Mouse (Mus musculus) heart, embryonic 14.5 days (tissue): ENCODE data around the gene Daam1. TPM values are rescaled to one million over a fixed set of nuclear protein-coding genes. Genes with fewer than 3 reads are reported as not detected.
"Not testable (repeated sequence)": the region's sequence is repeated elsewhere in the genome, so short reads cannot be mapped to it uniquely, and the experiment has no call there.

Experiments
- ATAC-seq: fragments of 200-750 bp; cut with Nextera tagmentation; 2 replicates; pipeline ENCODE4 v1.8.0; 2017; ENCODE audit warnings: low read depth, moderate TSS enrichment; ENCODE audit not compliant: insufficient number of reproducible peaks, insufficient read depth, low FRiP score
- H3K27ac ChIP-seq, 2 experiments: fragments of 200-500 bp in 1 of 2; fragments of 300-500 bp in 1 of 2; sonication (generic) in 1 of 2; replicated peaks in 1 of 2; 2 replicates each; pipeline ENCODE4 v1.5.1; 2012 to 2014; ENCODE audit warnings: low read depth in 2 of 2, low read length in 2 of 2, control low read depth in 1 of 2, mild to moderate bottlenecking in 1 of 2, mixed read lengths in 1 of 2; ENCODE audit not compliant: control insufficient read depth in 1 of 2, insufficient read depth in 1 of 2
- H3K27me3 ChIP-seq: fragments of 300-500 bp; sonication (generic); 2 replicates; pipeline ENCODE4 v1.6.1; 2014; ENCODE audit warnings: mild to moderate bottlenecking, low read length, control low read depth; ENCODE audit not compliant: control insufficient read depth, insufficient read depth
- H3K36me3 ChIP-seq: fragments of 300-500 bp; sonication (generic); 2 replicates; pipeline ENCODE4 v1.6.1; 2014; ENCODE audit warnings: mild to moderate bottlenecking, control low read depth, low read length, mixed read lengths; ENCODE audit not compliant: control insufficient read depth, insufficient read depth
- H3K4me1 ChIP-seq, 2 experiments: fragments of 200-500 bp in 1 of 2; fragments of 300-500 bp in 1 of 2; sonication (generic) in 1 of 2; 2 replicates each; pipeline ENCODE4 v1.6.1; 2012 to 2014; ENCODE audit warnings: low read length in 2 of 2, control low read depth in 1 of 2, mixed read lengths in 1 of 2; ENCODE audit not compliant: control insufficient read depth in 2 of 2, insufficient read depth in 2 of 2
- H3K4me2 ChIP-seq: fragments of 300-500 bp; sonication (generic); 2 replicates; pipeline ENCODE4 v1.6.1; 2014; ENCODE audit warnings: mild to moderate bottlenecking, low read length
- H3K4me3 ChIP-seq, 2 experiments: fragments of 200-500 bp in 1 of 2; fragments of 300-500 bp in 1 of 2; sonication (generic) in 1 of 2; 2 replicates each; pipeline ENCODE4 v1.5.1; 2012 to 2014; ENCODE audit warnings: low read length in 2 of 2, mild to moderate bottlenecking in 2 of 2, control low read depth in 1 of 2, low read depth in 1 of 2, moderate library complexity in 1 of 2; ENCODE audit not compliant: control insufficient read depth in 1 of 2, insufficient read depth in 1 of 2
- H3K9ac ChIP-seq: fragments of 300-500 bp; sonication (generic); 2 replicates; pipeline ENCODE4 v1.6.1; 2014; ENCODE audit warnings: mild to moderate bottlenecking, low read length
- H3K9me3 ChIP-seq: fragments of 300-500 bp; sonication (generic); 2 replicates; pipeline ENCODE4 v1.6.1; 2016; ENCODE audit warnings: low read length, control low read depth; ENCODE audit not compliant: control insufficient read depth
- WGBS: fragments of 180-500 bp; shearing (Covaris S2); extraction: QIAGEN DNeasy Blood & Tissue Kit; methylation state at CpG from one replicate; pipeline ENCODE4 v1.1.7; 2014; 5-methylcytosine and 5-hydroxymethylcytosine counted together
- polyA plus RNA-seq: library from polyadenylated mRNA; unstranded; fragments of >200 nt; fragmentation: Nextera tagmentation; extraction: Ambion mirVana; gene quantifications from 2 replicates; pipeline ENCODE4 v1.2.1, GENCODE M21; 2014

Gene Daam1
- polyA plus RNA-seq, 1 experiment from 2014 or later, result 33.3 TPM

DNA sequence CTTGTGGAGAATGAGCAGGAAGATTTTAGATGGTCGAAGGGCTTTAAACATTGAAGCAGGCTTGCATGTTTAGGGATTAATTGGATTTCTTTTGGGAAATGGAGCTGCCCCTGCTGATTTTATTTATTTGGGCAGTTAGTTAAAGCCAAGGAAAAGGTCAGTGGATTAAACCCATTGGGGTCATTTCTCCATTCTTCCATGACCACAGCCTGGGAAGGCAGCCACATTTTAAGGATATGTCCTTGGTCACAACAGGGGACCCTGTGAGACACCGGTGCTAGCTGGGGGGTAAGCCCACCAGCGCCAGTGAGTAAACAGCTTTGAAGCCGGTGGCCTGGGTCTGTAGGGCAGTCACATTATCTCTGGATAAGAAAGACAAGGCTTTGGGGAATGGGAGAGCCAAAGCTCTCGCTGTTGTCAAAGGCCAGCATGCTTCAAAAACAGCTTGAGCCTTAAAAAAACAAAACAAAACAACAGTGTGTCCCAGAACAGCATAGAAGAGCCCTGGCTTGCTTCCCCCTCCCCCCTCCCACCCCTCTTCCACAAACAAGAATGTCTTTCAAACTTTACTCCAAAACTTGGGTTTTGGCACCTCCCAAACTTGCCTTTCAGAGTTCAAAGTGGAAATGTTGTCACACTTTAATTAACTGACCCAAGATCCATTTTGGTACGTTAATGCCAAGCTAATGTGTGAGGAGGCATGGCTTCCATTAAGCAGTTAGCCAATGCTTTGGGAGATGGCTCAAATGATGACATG is 9.7 kb downstream of the Daam1 start:
- WGBS, result 29% methylated on average over 6 of the region's 6 CpGs
- H3K4me1 ChIP-seq, result peaks cover 43 to 90% of the 10 kb centered on the region in 2 experiments
- ATAC-seq, result no peak

DNA sequence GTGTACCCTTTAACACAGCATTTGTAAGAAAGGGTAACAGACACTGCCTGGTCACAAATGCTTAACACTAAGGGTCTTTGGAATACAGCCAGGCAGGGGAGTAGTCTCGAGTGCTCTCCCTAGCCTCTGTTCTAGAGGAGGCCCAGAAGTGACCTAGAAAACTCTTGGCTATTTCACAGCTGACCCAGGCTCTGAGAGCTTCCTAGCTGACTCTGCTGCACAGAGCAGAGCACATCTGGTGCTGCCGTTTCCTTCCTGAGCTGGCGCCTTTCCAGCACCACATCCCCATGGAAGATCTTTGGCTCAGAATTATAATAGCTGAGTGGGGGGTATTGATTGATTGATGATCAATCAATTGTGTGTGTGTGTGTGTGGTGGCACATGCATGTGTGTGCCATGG is 11.1 kb downstream of the Daam1 start:
- Histone ChIP-seq H3K27me3 (no peaks in the 10 kb centered on the region), H3K27ac (peak overlapping the region; percentile 3 to 31; a peak in 3 of 4 replicates), H3K4me2 (no peak overlapping the region), H3K4me1 (peaks cover 41 to 77% of the 10 kb centered on the region in 2 experiments), H3K9me3 (no peaks in the 10 kb centered on the region), H3K9ac (no peak overlapping the region; the same call in 1 of the 2 replicates), H3K4me3 (no peak overlapping the region), H3K36me3 (peaks cover 9% of the 10 kb centered on the region; the same call in 1 of the 2 replicates)
- WGBS, result 18% methylated on average over 3 of the region's 3 CpGs
- ATAC-seq, result no peak

More for the DNA sequence above, 9.7 kb downstream of the Daam1 start:
- H3K27ac ChIP-seq, result peak overlapping the region in 1 of 2 experiments; percentile 31; a peak in 1 of 4 replicates
- H3K9me3 ChIP-seq, result no peaks in the 10 kb centered on the region
- no peaks in the 10 kb centered on the region for H3K27me3 ChIP-seq
- H3K36me3 ChIP-seq, result peaks cover 9% of the 10 kb centered on the region; the same call in 1 of the 2 replicates
- no peak overlapping the region for H3K9ac ChIP-seq
- H3K4me3 ChIP-seq, result no peak overlapping the region
- H3K4me2 ChIP-seq, result no peak overlapping the region

DNA sequence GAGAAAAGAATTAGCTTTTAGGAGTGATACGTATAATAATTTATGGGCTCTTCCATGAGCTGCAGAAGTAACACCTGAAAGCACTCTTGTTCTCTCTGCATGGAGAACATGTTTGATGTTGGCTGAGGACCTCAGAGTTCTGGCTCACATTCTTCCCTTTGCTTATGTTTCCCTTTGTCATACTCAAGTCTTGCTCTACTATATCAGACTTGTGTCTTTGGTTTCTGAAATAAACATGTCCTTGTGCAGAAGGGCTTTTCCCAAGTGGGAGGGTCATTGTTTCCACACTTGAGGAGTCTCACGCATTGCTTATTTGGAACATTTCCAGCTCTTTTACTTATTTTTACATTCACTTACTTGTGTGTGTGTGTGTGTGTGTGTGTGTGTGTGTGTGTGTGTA is 11.7 kb downstream of the Daam1 start:
- Histone ChIP-seq H3K9me3 (no peaks in the 10 kb centered on the region), H3K4me3 (no peak overlapping the region), H3K27me3 (no peaks in the 10 kb centered on the region), H3K4me1 (peaks cover 39 to 75% of the 10 kb centered on the region in 2 experiments), H3K4me2 (no peak overlapping the region), H3K9ac (no peak overlapping the region), H3K27ac (peak overlapping the region in 1 of 2 experiments; percentile 31; a peak in 2 of 4 replicates), H3K36me3 (peaks cover 5% of the 10 kb centered on the region; the same call in 1 of the 2 replicates)
- no peak for ATAC-seq
- WGBS, result 66% methylated on average over 2 of the region's 2 CpGs

DNA sequence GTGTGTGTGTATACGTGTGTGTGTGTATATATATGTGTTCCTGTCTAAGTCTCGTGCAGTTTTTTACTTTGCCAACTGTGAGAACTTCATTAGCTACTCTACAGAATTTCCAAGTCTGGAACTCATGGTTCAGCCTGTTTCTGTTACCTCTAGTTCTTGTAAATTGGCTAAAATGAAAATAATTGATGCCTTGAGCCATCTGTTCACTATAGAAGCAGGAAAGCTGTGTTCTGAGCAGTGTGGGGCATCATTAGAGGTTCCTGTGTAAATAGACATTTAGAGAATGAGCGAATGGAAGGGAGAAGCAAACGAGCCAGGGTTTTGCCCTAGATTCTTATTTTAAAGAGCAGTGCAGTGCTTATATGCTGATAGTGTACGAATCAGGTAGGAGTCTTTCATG is 14.6 kb downstream of the Daam1 start:
- Histone ChIP-seq H3K4me3 (no peak overlapping the region), H3K9me3 (no peaks in the 10 kb centered on the region), H3K4me2 (no peak overlapping the region), H3K27ac (no peak overlapping the region), H3K27me3 (no peaks in the 10 kb centered on the region), H3K4me1 (peaks cover 27 to 70% of the 10 kb centered on the region in 2 experiments), H3K9ac (no peak overlapping the region), H3K36me3 (peaks cover 3% of the 10 kb centered on the region; the same call in 1 of the 2 replicates)
- ATAC-seq, result no peak
- 87% methylated on average over 5 of the region's 5 CpGs for WGBS

DNA sequence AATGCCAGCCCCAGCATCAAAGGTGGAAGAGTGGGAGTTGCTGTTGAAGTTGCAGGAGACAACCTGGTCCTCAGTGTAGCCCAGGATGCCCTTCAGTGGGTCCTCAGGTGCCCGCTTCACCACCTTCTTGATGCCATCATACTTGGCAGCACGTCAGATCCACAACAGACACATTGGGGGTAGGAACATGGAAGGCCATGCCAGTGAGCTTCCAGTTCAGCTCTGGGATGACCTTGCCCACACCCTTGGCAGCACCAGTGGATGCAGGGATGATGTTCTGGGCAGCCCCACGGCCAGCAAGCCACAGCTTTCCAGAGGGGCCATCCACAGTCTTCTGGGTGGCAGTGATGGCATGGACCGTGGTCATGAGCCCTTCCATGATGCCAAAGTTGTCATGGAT is 15.5 kb downstream of the Daam1 start:
- peaks cover 19 to 61% of the 10 kb centered on the region in 2 experiments for H3K4me1 ChIP-seq
- H3K9ac ChIP-seq, ATAC-seq, H3K9me3 ChIP-seq, H3K27ac ChIP-seq, H3K27me3 ChIP-seq, H3K4me3 ChIP-seq, H3K4me2 ChIP-seq, H3K36me3 ChIP-seq: not testable (repeated sequence)
- WGBS, result 90% methylated on average over 4 of the region's 4 CpGs

DNA sequence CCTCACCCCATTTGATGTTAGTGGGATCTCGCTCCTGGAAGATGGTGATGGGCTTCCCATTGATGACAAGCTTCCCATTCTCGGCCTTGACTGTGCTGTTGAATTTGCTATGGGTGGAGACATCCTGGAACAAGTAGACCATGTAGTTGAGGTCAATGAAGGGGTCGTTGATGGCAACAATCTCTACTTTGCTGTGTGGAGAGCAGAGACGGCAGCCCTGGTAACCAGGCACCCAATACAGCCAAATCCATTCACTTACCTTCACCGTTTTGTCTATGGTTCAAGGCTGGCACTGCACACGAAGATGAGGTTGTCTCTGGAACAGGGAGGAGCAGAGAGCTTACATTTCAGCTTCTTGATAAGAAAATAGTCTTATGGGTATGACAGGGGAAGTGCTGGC is 16.1 kb downstream of the Daam1 start:
- WGBS, result 76% methylated on average over 6 of the region's 6 CpGs
- H3K27me3 ChIP-seq, H3K4me3 ChIP-seq, H3K27ac ChIP-seq, H3K36me3 ChIP-seq, H3K4me2 ChIP-seq, H3K9ac ChIP-seq, H3K9me3 ChIP-seq, ATAC-seq: not testable (repeated sequence)
- H3K4me1 ChIP-seq, result peaks cover 17 to 56% of the 10 kb centered on the region in 2 experiments

DNA sequence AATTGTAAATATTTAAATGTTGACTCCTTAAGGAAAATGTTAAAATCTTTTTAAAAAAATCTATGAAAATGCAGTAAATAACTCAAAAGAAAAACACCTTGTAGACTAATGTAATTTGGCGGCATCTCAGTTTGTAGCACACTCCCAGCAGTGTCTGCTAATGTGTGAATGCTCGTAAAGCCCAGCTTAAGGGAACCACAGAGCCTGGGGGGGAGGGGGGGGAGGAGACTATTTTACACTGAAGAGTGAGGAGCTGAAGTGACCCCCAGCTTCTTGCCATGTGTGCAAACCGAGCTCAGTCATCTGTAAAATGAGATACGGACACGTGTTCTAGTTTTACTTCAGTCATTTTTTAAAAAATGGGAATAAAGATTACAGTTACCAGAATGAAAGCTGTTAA is 16.7 kb downstream of the Daam1 start:
- Histone ChIP-seq H3K36me3 (peaks cover 3% of the 10 kb centered on the region; the same call in 1 of the 2 replicates), H3K4me2 (0 out of 2 replicates have a peak overlapping the region, but pooled peaks have one; percentile 1), H3K27ac (peak overlapping the region in 1 of 2 experiments; percentile 43; a peak in 2 of 4 replicates), H3K27me3 (no peaks in the 10 kb centered on the region), H3K9me3 (no peaks in the 10 kb centered on the region), H3K4me1 (peaks cover 14 to 54% of the 10 kb centered on the region in 2 experiments), H3K4me3 (no peak overlapping the region), H3K9ac (peak overlapping the region; percentile 34; the same call in 1 of the 2 replicates)
- WGBS, result 47% methylated on average over 5 of the region's 5 CpGs
- no peak for ATAC-seq
